Mouse (Mus musculus) kidney, adult 9 months (tissue): ENCODE results near the gene Mapk8ip2.

Experiments
- DNase-seq: peaks from one replicate; pipeline ENCODE4 v3.0.0; 2022

Mapk8ip2 gene

GRCm38 (mm10) chr15:89494970-89495369, 41.3 kb downstream of the Mapk8ip2 start:
- no peak for DNase-seq

DNA sequence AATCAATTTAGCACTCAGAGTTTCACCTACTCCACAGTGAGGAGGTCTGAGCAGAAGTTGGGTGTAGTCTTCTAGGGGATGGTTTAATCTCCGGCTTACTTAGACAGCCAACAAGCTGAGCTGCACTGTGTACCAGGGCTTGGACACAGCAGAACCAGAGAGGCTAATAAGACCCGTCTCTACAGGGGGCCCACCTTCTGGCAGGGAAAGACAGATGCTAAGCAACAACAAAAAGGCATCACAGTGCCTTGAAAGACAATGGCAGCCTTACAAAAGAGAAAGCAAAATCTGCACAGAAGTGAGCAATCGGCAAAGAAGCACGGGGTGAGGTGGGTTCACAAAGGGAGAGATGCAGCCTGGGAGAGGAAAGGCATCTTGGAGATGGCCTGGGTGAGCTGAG, 42.4 kb downstream of the Mapk8ip2 start:
- DNase-seq, result no peak

GRCm38 (mm10) chr15:89496841-89497240, 43.1 kb downstream of the Mapk8ip2 start:
- DNase-seq, result peak; percentile 11

DNA sequence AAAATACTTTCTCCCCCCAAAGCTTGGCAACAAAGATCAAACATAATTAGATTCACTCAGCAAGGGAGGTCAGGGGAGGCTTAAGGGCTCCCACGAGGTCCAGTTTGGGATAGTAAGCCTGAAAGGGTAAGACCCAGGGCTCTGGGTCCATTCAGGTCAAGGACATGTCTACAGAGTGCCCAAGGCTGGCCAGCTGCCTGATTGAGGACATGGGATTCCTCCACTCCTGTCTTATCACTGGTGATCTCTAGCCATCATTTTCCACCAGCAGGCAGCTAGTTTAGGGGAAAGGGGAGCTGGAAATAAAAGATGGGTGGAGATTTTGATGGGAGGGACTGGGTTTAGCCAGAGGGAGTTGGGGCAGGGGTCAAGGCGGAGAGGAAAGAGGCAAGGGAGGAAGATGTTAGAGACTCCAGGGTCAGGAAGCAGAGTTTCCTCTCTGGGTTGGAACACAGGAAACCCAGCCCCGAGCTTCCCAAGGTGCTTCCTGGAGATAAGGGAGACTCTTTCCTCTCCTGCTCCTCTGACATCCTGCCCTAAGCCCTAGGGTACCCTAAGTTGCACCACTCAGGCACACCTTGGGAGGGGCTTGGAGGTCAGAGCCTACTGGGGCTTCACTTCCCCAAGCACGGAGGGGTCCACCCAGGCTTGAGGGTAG, 43.8 kb downstream of the Mapk8ip2 start:
- peak; percentile 83 for DNase-seq

GRCm38 (mm10) chr15:89498049-89498960, 44.6 kb downstream of the Mapk8ip2 start:
- no peak for DNase-seq

DNA sequence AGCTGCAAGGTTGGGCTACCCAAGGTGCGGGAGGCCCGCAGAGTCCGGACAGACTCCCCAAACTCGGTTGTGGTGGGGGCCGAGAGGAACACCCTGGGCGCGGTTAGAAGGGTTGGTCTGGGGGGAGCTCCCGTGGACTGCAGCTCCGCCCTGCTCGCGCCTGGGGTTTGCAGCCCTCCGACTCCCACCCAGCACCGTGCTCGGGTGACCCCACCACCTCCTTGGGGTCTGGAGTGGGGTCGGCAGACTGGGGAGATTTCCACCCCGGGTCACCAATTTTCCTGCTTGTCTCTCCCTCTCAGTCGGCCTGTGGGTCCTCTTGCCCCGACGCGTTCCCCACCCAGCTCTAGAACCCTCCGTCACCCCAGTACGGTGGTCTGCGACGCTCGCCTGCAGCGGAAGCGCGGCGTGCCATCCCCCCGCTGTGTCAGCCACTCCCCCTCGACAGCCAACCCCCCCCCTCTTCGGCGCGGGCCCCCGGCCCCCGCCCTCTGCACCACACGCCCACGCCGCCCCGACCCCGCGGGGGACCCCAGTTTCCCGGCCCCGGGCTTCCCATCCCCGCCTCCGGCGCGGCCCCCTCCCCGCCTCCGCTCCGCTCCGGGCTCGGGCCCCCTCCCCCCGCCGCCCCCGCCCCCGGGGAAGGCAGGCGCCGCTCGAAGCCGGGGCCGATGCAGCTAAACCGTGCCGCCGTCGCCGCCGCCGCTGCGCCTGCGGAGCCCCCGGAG, 45.4 kb downstream of the Mapk8ip2 start, which contains the start of gene Shank3:
Shank3 (plus strand) TSS at position 663 of the 728 bp plus-strand sequence.
- DNase-seq, result no peak

DNA sequence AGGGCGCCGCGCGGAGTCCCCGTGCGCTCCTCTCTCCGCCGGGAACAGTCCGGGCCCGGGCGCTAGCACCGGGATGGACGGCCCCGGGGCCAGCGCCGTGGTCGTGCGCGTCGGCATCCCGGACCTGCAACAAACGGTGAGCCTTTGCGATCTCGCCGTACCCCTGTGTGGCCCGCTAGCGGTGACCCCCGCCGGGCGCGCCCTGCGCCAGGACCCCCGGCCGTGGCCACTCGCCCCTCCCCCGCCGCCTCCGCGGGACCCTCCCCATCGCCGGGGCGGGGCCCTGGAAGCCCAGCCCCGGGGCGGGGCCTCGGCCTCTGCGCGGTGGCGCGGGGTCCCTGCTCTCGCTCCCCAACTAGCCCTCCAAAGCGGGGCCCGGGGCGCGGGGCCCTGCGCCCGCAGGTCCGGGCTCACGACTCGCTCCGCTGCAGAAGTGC, 46.1 kb downstream of the Mapk8ip2 start:
- no peak for DNase-seq

DNA sequence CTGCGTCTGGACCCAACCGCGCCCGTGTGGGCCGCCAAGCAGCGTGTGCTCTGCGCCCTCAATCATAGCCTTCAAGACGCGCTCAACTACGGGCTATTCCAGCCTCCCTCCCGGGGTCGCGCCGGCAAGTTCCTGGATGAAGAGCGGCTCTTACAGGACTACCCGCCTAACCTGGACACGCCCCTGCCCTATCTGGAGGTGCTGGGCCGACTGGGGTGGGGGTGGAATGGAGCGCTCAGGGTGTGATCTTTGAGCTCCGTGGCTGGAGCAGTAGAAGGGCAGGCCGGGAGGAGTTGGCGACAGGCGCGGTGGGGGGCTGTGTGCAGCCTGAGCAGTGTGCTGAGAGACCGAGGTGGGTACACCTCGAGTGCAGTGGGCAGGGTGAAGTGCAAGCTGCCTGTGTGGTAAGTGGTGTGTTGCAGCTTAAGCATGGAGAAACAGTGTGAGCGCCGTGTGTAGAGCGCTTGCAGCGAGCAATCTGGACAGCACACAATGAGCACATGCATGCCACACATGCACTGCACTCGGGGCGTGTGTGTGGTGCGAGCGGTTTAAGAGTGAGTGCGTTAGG, 46.6 kb downstream of the Mapk8ip2 start:
- DNase-seq, result no peak

GRCm38 (mm10) chr15:89501321-89501720, 47.6 kb downstream of the Mapk8ip2 start:
- no peak for DNase-seq

DNA sequence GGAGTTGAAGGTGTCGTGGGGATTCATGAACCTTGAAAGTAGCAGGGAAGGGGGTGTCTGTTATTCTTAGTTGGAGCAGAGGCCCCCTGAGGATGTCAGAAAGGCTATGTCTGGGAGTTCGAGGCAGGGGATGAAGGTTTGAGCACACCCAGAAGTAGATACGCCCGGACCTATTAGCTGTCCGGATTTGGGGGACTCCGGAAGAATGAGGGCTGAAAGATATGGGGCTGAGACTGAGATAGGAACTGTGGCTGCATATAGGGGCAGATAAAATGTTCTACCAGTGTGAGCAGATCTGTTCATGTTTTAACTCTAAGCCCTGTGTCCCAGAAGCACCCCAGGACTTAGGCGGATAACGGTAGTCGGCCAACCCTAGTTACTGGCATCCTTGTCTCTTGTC, 51.1 kb downstream of the Mapk8ip2 start:
- no peak for DNase-seq

- peak; percentile 22 for DNase-seq
Observed at GRCm38 (mm10) chr15:89507751-89508150, 54.0 kb downstream of the Mapk8ip2 start.

DNA sequence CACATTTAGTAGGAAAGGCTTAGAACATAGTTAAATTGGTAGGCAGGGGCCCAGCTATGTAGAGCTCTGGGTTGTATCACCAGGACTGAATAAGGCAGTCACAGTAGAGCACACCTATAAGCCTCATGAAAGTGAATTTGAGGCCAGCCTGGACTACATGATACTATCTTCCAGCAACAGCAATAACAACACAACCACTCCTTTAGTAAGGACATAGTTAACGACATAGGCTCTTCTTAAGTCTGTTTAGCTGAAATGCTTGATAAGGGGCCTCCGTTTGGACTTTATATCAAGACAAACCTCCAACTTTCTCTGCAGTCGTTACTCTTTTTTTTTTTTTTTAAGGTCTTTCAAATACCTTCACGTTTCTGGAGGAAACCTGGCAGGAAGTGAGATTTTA, 59.0 kb downstream of the Mapk8ip2 start:
- DNase-seq, result no peak
